Mouse (Mus musculus): ENCODE data around the gene Ifi209. TPM values are rescaled to one million over a fixed set of nuclear protein-coding genes. Genes with fewer than 3 reads are reported as not detected.
"Not testable (repeated sequence)": the region's sequence is repeated elsewhere in the genome, so short reads cannot be mapped to it uniquely, and the experiment has no call there.

The Ifi209 gene
- polyA plus RNA-seq, 2 experiments: 0.14 to 0.19 TPM

DNA sequence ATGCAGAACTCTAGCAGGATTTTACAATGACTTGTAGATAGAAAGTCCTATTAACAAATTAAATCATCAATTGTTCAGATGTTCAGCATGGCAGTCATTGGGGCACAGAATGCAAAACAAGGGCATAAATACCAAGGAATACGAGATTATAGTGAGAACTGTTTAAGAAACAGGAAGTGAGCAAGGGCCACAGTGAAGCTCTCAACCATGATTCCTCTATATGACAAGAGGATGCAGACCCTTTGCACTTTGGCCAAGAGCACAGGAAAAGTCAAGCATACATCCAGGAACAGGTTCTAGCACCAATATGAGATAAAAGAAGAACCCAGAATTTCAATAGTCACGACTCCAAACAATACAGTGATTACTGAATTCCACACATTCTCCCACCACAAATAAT, 4.0 kb upstream of the Ifi209 start:
- H3K27me3 ChIP-seq (ENCODE audit: control insufficient read depth, insufficient read depth, low read length): no peaks in the 10 kb centered on the region
- WGBS: 65% methylated on average over 2 of the region's 2 CpGs
- H3K4me3 ChIP-seq (replicated peaks; ENCODE audit: low read length): no peak overlapping the region
- no peak overlapping the region for H3K27ac ChIP-seq (replicated peaks; ENCODE audit: low read depth, low read length)
- H3K9ac ChIP-seq (ENCODE audit: low read depth, low read length, severe bottlenecking): no peak overlapping the region
- H3K9me3 ChIP-seq (ENCODE audit: control insufficient read depth, low read length): no peaks in the 10 kb centered on the region
- TF ChIP-seq POLR2A (IDR thresholded peaks at IDR 0.05; ENCODE audit: borderline replicate concordance, extremely low read depth, insufficient read depth, insufficient read length): no peak
- DNase-seq (ENCODE audit: low spot score): no peak
- H3K4me1 ChIP-seq (ENCODE audit: control insufficient read depth, insufficient read depth, low read length): no peaks in the 10 kb centered on the region
- no peak for ATAC-seq (ENCODE audit: low FRiP score, low read depth)
- H3K4me2 ChIP-seq (replicated peaks; ENCODE audit: low read depth, low read length, severe bottlenecking): no peak overlapping the region
- H3K36me3 ChIP-seq (ENCODE audit: control insufficient read depth, insufficient read depth, low read length): no peaks in the 10 kb centered on the region

DNA sequence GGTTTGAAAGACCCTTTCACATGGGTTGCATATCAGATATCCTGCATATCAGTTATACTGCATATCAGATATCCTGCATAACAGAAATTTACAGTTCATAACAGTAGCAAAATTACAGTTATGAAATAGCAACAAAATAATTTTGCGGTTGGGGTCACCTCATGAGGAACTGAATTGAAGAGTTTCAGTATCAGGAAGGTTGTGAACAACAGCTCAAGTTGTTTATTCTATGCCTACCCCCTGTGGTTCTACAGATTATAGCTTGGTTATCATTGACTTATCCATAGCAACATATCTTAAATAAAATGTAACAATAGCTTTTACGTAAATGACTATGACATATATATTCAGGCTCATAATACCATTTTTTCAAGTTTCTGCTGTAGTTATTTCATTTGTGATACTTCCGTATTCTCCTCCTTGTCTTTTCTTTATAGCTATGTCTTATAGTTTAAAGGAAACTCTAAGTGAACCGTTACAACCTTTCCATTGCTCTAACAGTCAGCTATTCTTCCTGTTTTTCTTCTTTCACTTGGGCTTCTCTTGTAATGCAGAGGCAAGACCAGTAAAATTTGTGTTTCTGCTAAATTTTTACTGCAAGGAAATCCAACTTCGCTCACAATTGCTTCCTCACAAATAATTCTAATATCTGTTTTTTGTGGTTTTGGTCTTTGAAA, 3.4 kb downstream of the Ifi209 start:
- Histone ChIP-seq H3K4me3 (replicated peaks; ENCODE audit: low read length) (no peak overlapping the region), H3K4me1 (ENCODE audit: control insufficient read depth, insufficient read depth, low read length) (no peaks in the 10 kb centered on the region), H3K27ac (replicated peaks; ENCODE audit: low read depth, low read length) (no peak overlapping the region), H3K4me2 (replicated peaks; ENCODE audit: low read depth, low read length, severe bottlenecking) (no peak overlapping the region), H3K9ac (ENCODE audit: low read depth, low read length, severe bottlenecking) (no peak overlapping the region), H3K9me3 (ENCODE audit: control insufficient read depth, low read length) (no peaks in the 10 kb centered on the region), H3K27me3 (ENCODE audit: control insufficient read depth, insufficient read depth, low read length) (no peaks in the 10 kb centered on the region), H3K36me3 (ENCODE audit: control insufficient read depth, insufficient read depth, low read length) (no peaks in the 10 kb centered on the region)
- no peak for ATAC-seq (ENCODE audit: low FRiP score, low read depth)
- WGBS: 85% methylated on average over 5 of the region's 5 CpGs
- TF ChIP-seq POLR2A (IDR thresholded peaks at IDR 0.05; ENCODE audit: borderline replicate concordance, extremely low read depth, insufficient read depth, insufficient read length): no peak
- no peak for DNase-seq (ENCODE audit: low spot score)

GRCm38 (mm10) chr1:173645393-173645792, 14.7 kb downstream of the Ifi209 start:
- ATAC-seq (ENCODE audit: low FRiP score, low read depth): no peak
- no peaks in the 10 kb centered on the region for H3K9me3 ChIP-seq (ENCODE audit: control insufficient read depth, low read length)
- WGBS: 72% methylated on average over 2 of the region's 2 CpGs
- H3K4me3 ChIP-seq (replicated peaks; ENCODE audit: low read length): no peak overlapping the region
- H3K4me2 ChIP-seq (replicated peaks; ENCODE audit: low read depth, low read length, severe bottlenecking): no peak overlapping the region
- H3K4me1 ChIP-seq (ENCODE audit: control insufficient read depth, insufficient read depth, low read length): no peaks in the 10 kb centered on the region
- no peaks in the 10 kb centered on the region for H3K36me3 ChIP-seq (ENCODE audit: control insufficient read depth, insufficient read depth, low read length)
- H3K27me3 ChIP-seq (ENCODE audit: control insufficient read depth, insufficient read depth, low read length): no peaks in the 10 kb centered on the region
- no peak for TF ChIP-seq POLR2A (IDR thresholded peaks at IDR 0.05; ENCODE audit: borderline replicate concordance, extremely low read depth, insufficient read depth, insufficient read length)
- no peak for DNase-seq (ENCODE audit: low spot score)
- no peak overlapping the region for H3K9ac ChIP-seq (ENCODE audit: low read depth, low read length, severe bottlenecking)
- H3K27ac ChIP-seq (replicated peaks; ENCODE audit: low read depth, low read length): no peak overlapping the region

DNA sequence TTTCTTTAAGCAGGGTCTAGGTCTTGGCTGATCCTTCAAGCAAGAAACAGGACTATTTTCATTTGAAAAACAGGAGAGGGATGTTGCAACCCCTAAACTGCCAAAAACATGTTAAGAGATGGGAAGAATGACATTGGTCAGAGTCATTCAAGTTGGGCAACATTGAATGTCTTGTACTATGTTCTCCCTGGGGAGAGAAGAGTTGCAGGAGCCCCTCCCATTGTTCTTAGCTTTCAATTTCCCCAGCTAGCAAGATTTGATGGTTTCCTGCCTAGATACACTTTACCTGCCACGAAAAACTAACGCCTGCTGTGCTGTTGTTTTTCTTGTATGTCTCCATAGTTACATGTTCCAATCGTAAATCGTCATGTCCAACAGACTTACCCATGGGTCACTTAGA, 27.3 kb downstream of the Ifi209 start:
- Histone ChIP-seq H3K9me3 (ENCODE audit: control insufficient read depth, low read length) (no peaks in the 10 kb centered on the region), H3K27me3 (ENCODE audit: control insufficient read depth, insufficient read depth, low read length) (no peaks in the 10 kb centered on the region), H3K4me1 (ENCODE audit: control insufficient read depth, insufficient read depth, low read length) (no peaks in the 10 kb centered on the region), H3K27ac (replicated peaks; ENCODE audit: low read depth, low read length) (no peak overlapping the region), H3K4me2 (replicated peaks; ENCODE audit: low read depth, low read length, severe bottlenecking) (no peak overlapping the region), H3K36me3 (ENCODE audit: control insufficient read depth, insufficient read depth, low read length) (no peaks in the 10 kb centered on the region), H3K9ac (ENCODE audit: low read depth, low read length, severe bottlenecking) (no peak overlapping the region), H3K4me3 (replicated peaks; ENCODE audit: low read length) (no peak overlapping the region)
- WGBS: 76% methylated on average over 4 of the region's 4 CpGs
- DNase-seq (ENCODE audit: low spot score) (no peak), ATAC-seq (ENCODE audit: low FRiP score, low read depth) (no peak)
- TF ChIP-seq POLR2A (IDR thresholded peaks at IDR 0.05; ENCODE audit: borderline replicate concordance, extremely low read depth, insufficient read depth, insufficient read length): no peak

DNA sequence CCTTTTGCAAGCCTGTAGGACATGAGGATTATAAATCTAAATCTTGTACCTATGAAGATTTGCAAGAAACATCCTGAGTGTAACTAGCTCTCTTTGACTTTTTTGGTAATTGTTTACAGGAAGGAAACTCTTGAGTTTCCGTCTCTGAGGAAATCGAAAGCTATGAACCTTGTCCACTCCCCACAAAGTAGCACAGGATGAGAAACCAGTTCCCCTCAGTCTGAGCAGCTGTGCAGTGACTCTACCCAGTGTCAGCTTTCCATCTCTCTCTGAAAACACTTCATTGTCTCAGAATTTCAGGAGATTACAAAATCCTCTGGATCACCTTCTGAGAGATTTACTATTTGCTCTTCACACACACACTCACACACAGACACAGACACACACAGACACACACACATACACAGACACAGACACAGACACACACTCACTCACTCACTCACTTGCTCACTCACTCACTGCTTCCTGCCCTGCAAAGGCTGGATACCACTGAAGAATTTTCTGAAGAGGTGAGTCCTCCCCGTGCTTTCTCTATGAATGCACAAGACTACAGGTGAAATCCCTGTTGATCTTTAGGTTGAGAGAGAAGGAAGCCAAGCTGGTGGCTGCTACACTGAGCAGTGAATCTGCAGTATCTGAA, 42.9 kb downstream of the Ifi209 start, which contains the start of gene Ifi208:
TSS of gene Ifi208 (plus strand) at position 218 of the 640 bp plus-strand sequence.
- not testable (repeated sequence) for H3K27me3 ChIP-seq (ENCODE audit: control insufficient read depth, insufficient read depth, low read length); H3K9ac ChIP-seq (ENCODE audit: low read depth, low read length, severe bottlenecking); H3K4me3 ChIP-seq (replicated peaks; ENCODE audit: low read length); ATAC-seq (ENCODE audit: low FRiP score, low read depth); H3K36me3 ChIP-seq (ENCODE audit: control insufficient read depth, insufficient read depth, low read length); H3K27ac ChIP-seq (replicated peaks; ENCODE audit: low read depth, low read length); H3K4me2 ChIP-seq (replicated peaks; ENCODE audit: low read depth, low read length, severe bottlenecking); H3K9me3 ChIP-seq (ENCODE audit: control insufficient read depth, low read length); DNase-seq (ENCODE audit: low spot score); H3K4me1 ChIP-seq (ENCODE audit: control insufficient read depth, insufficient read depth, low read length)
- WGBS: 42% methylated on average over 3 of the region's 3 CpGs

- not testable (repeated sequence) for H3K9ac ChIP-seq (ENCODE audit: low read depth, low read length, severe bottlenecking); H3K36me3 ChIP-seq (ENCODE audit: control insufficient read depth, insufficient read depth, low read length); DNase-seq (ENCODE audit: low spot score); H3K4me1 ChIP-seq (ENCODE audit: control insufficient read depth, insufficient read depth, low read length); H3K27me3 ChIP-seq (ENCODE audit: control insufficient read depth, insufficient read depth, low read length); H3K4me3 ChIP-seq (replicated peaks; ENCODE audit: low read length); H3K27ac ChIP-seq (replicated peaks; ENCODE audit: low read depth, low read length); H3K4me2 ChIP-seq (replicated peaks; ENCODE audit: low read depth, low read length, severe bottlenecking); ATAC-seq (ENCODE audit: low FRiP score, low read depth); H3K9me3 ChIP-seq (ENCODE audit: control insufficient read depth, low read length)
- 78% methylated on average over 1 of the region's 1 CpGs for WGBS
Observed at GRCm38 (mm10) chr1:173678605-173679004, 47.9 kb downstream of the Ifi209 start.

Measured in limb, embryonic 14.5 days (tissue).